Mouse (Mus musculus): ENCODE results near the gene Klk11. TPM values are rescaled to one million over a fixed set of nuclear protein-coding genes. Genes with fewer than 3 reads are reported as not detected.

The Klk11 gene
- total and polyA plus RNA-seq, 2 experiments from 2014 or later: not detected

DNA sequence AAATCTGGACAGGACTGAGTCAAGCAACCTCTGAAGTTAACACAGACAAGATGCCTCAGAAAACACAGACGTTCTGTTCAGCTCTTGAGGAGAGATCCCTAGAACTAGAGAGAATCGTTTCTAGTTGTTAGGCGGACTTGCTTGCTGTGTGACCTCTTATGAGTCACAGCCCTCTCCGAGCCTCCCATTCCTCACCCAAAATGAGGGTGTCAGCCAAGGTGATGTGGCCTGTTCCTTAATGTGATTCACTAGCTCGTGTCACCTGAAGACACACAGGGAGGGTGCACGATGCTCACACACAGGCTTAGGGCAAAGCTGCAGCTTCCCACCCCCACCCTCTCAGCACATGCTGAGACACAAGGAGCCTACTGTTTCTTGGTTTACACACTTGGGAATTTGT, 5.8 kb downstream of the Klk11 start:
- 64% methylated on average over 6 of the region's 6 CpGs for WGBS
- peaks cover 3% of the 10 kb centered on the region; the same call in 1 of the 2 replicates for H3K27me3 ChIP-seq (ENCODE audit: insufficient read depth, low read length)

DNA sequence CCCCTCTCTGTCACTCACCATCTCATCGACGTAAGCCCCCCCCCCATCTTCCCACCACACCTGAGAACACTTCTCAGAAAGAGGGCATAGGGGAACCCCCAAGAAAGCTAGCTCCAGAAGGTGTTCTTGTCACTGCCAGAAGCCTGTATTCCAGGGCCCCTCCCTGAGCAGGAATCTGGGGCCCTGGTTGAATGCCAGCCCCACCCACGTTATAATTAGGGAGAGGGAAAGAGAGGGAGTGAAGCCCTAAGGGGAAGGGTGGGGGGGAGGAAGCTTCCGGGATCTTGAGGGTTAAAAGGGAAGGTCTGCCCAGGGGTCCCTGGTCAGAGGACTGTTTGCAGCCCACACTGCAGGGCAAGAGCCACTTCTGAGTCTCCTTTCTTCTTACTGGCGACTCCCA, 6.3 kb downstream of the Klk11 start, which contains the start of gene Klk10:
Gene Klk10, plus strand, starts transcription at position 290 of the 400 bp plus-strand sequence.
- 66% methylated on average over 5 of the region's 5 CpGs for WGBS
- Histone ChIP-seq H3K27me3 (ENCODE audit: insufficient read depth, low read length) (peaks cover 3% of the 10 kb centered on the region; the same call in 1 of the 2 replicates), H3K4me2 (ENCODE audit: low read depth, low read length) (no peak within 1 kb of the TSS), H3K4me3 (ENCODE audit: low read length) (no peak within 1 kb of the TSS), H3K9me3 (ENCODE audit: low read length) (no peaks in the 10 kb centered on the region), H3K4me1 (ENCODE audit: insufficient read depth, low read length) (peaks cover 5% of the 10 kb centered on the region; the same call in 1 of the 2 replicates), H3K27ac (no peak within 1 kb of the TSS), H3K36me3 (ENCODE audit: insufficient read depth, low read length) (no peaks in the 10 kb centered on the region), H3K9ac (replicated peaks; ENCODE audit: low read length) (no peak within 1 kb of the TSS)
- DNase-seq (ENCODE audit: low spot score): no peak
- no peak for ATAC-seq
- TF ChIP-seq CTCF (IDR thresholded peaks at IDR 0.05; ENCODE audit: low read depth): no peak

More for the DNA sequence above, 5.8 kb downstream of the Klk11 start:
- H3K9me3 ChIP-seq (ENCODE audit: low read length): no peaks in the 10 kb centered on the region
- no peak overlapping the region for H3K4me3 ChIP-seq (ENCODE audit: low read length)
- TF ChIP-seq CTCF (IDR thresholded peaks at IDR 0.05; ENCODE audit: low read depth): no peak
- no peak overlapping the region for H3K27ac ChIP-seq
- no peak overlapping the region for H3K4me2 ChIP-seq (ENCODE audit: low read depth, low read length)
- H3K9ac ChIP-seq (replicated peaks; ENCODE audit: low read length): no peak overlapping the region
- no peaks in the 10 kb centered on the region for H3K36me3 ChIP-seq (ENCODE audit: insufficient read depth, low read length)
- DNase-seq (ENCODE audit: low spot score): no peak
- no peak for ATAC-seq
- H3K4me1 ChIP-seq (ENCODE audit: insufficient read depth, low read length): peaks cover 5% of the 10 kb centered on the region; the same call in 1 of the 2 replicates

DNA sequence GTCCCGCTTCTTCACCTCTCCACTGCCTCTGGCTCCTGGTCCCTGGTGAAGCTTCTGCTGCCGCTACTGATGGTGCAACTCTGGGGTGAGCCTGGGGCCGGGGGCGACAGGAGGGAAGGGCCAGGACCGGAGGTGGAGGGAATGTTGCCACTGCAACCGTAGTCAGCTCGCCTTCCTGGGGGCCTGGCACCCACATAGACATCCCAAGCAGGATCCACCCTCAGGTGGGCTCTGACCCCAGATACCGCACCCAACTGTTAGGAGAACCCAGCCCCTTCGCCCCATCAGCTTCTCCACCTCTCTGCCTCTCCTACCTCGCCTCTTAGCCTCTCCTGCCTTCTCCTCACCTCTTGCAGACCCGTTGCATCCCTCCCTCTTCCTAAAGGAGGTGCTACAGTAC, 7.1 kb downstream of the Klk11 start:
- H3K27me3 ChIP-seq (ENCODE audit: insufficient read depth, low read length): peaks cover 3% of the 10 kb centered on the region; the same call in 1 of the 2 replicates
- H3K9ac ChIP-seq (replicated peaks; ENCODE audit: low read length): no peak overlapping the region
- no peaks in the 10 kb centered on the region for H3K9me3 ChIP-seq (ENCODE audit: low read length)
- no peak overlapping the region for H3K27ac ChIP-seq
- TF ChIP-seq CTCF (IDR thresholded peaks at IDR 0.05; ENCODE audit: low read depth): no peak
- 89% methylated on average over 11 of the region's 11 CpGs for WGBS
- ATAC-seq (no peak), DNase-seq (ENCODE audit: low spot score) (no peak)
- H3K36me3 ChIP-seq (ENCODE audit: insufficient read depth, low read length): no peaks in the 10 kb centered on the region
- no peak overlapping the region for H3K4me2 ChIP-seq (ENCODE audit: low read depth, low read length)
- peaks cover 5% of the 10 kb centered on the region; the same call in 1 of the 2 replicates for H3K4me1 ChIP-seq (ENCODE audit: insufficient read depth, low read length)
- H3K4me3 ChIP-seq (ENCODE audit: low read length): no peak overlapping the region

DNA sequence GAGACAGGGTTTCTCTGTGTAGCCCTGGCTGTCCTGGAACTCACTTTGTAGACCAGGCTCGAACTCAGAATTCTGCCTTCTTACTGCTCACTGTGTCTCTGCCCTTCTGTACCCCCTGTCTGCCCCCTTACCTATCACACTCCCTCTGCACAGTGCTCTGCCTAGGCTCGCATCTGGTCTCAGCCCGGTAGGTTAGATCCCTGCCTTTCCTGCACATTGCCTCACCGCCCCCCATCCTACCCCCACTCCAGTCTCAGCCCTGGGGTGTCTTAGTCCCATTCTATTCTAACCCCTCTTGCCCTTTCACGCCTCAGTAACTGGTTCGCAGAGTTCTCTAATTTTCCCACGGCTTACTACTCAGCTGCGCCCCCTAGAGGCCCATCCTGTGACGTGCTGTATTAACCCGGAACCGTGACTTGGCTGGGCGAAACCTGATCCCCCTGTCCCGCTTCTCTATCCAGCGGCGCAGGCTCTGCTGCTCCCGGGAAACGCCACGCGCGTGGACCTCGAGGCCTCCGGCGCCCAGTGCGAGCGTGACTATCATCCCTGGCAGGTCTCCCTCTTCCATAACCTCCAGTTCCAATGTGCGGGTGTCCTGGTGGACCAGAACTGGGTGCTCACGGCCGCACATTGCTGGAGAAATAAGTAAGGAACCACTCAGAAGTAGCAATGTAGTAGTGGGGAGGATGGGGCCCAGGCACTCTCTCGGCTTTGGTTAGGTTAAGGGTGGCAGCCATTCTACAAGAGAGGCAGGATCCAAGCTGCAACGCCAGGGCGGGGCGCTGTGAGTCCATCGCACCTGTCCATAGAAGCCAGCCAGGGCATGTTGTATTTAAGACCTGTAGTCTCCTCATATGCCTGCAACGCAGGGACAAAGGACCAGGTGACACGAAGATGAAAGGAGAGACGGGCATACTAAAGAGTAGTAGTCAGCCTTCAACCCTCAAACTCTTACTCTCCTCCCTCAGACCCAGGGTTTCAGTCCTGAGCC, 8.2 kb downstream of the Klk11 start:
- H3K36me3 ChIP-seq (ENCODE audit: insufficient read depth, low read length): no peaks in the 10 kb centered on the region
- peaks cover 5% of the 10 kb centered on the region; the same call in 1 of the 2 replicates for H3K4me1 ChIP-seq (ENCODE audit: insufficient read depth, low read length)
- peaks cover 3% of the 10 kb centered on the region; the same call in 1 of the 2 replicates for H3K27me3 ChIP-seq (ENCODE audit: insufficient read depth, low read length)
- H3K4me2 ChIP-seq (ENCODE audit: low read depth, low read length): peak overlapping the region; percentile 59
- DNase-seq (ENCODE audit: low spot score): peak; percentile 81
- 8% methylated on average over 36 of the region's 36 CpGs for WGBS
- no peaks in the 10 kb centered on the region for H3K9me3 ChIP-seq (ENCODE audit: low read length)
- peak; percentile 83 for ATAC-seq
- H3K27ac ChIP-seq: no peak overlapping the region
- H3K4me3 ChIP-seq (ENCODE audit: low read length): peak overlapping the region; percentile 27
- 0 out of 2 replicates have a peak overlapping the region, but pooled peaks have one; percentile 24 for H3K9ac ChIP-seq (replicated peaks; ENCODE audit: low read length)
- TF ChIP-seq CTCF (IDR thresholded peaks at IDR 0.05; ENCODE audit: low read depth): peak; percentile 87

DNA sequence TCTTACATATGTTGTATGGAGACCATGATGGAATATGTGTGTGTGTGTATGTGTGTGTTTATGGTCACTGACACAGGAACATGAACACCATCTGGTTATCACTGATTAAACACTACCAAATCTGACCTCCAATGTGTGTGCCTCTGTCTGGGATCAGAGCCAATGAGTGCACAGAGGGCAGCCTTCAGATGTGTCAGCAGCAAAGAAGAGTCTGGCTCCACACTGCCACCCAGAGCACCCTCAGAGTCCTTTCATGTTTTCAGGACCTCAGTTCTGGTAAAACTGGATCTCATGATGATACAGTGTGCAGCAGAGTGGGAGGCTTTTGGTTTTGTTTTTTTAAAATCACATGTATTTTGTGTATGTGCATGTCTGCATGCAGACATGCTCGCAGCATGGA, 10.9 kb downstream of the Klk11 start:
- Histone ChIP-seq H3K27me3 (ENCODE audit: insufficient read depth, low read length) (peaks cover 3% of the 10 kb centered on the region; the same call in 1 of the 2 replicates), H3K4me1 (ENCODE audit: insufficient read depth, low read length) (peaks cover 5% of the 10 kb centered on the region; the same call in 1 of the 2 replicates), H3K4me3 (ENCODE audit: low read length) (no peak overlapping the region), H3K9me3 (ENCODE audit: low read length) (no peaks in the 10 kb centered on the region), H3K27ac (no peak overlapping the region), H3K9ac (replicated peaks; ENCODE audit: low read length) (no peak overlapping the region), H3K36me3 (ENCODE audit: insufficient read depth, low read length) (no peaks in the 10 kb centered on the region), H3K4me2 (ENCODE audit: low read depth, low read length) (no peak overlapping the region)
- DNase-seq (ENCODE audit: low spot score) (peak; percentile 48), ATAC-seq (no peak)
- 97% methylated on average over 1 of the region's 1 CpGs for WGBS
- peak; percentile 41; the same call in 1 of the 2 replicates for TF ChIP-seq CTCF (IDR thresholded peaks at IDR 0.05; ENCODE audit: low read depth)

DNA sequence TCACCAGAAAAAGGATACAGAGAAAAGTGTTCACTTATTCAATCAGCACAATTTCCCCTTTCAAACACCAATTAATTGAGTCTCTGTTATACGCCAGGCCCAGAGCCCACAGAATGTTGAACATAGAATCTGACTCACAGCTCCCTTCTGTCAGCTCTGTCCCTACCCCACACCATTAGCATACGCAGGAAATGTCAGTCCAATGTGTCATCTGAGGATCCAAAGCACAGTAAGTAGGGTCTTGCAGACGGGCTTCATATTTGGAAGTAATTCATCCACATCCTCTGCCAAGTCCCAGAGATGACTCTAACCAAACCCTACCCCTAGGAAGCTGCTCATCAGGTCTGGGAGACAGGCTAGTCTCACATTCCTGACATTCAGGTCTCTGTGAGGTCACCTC, 13.7 kb downstream of the Klk11 start:
- Histone ChIP-seq H3K9me3 (ENCODE audit: low read length) (no peaks in the 10 kb centered on the region), H3K4me1 (ENCODE audit: insufficient read depth, low read length) (no peaks in the 10 kb centered on the region), H3K4me3 (ENCODE audit: low read length) (no peak overlapping the region), H3K27me3 (ENCODE audit: insufficient read depth, low read length) (peaks cover 1% of the 10 kb centered on the region; the same call in 1 of the 2 replicates), H3K9ac (replicated peaks; ENCODE audit: low read length) (no peak overlapping the region), H3K27ac (no peak overlapping the region), H3K4me2 (ENCODE audit: low read depth, low read length) (no peak overlapping the region), H3K36me3 (ENCODE audit: insufficient read depth, low read length) (no peaks in the 10 kb centered on the region)
- 68% methylated on average over 3 of the region's 3 CpGs for WGBS
- DNase-seq (ENCODE audit: low spot score) (no peak), ATAC-seq (no peak)
- TF ChIP-seq CTCF (IDR thresholded peaks at IDR 0.05; ENCODE audit: low read depth): no peak

Data from hindbrain, postnatal 0 days (tissue).